Mouse (Mus musculus) G1E (cell line): ENCODE measurements around the gene Creld1.

Experiments used
- CTCF ChIP-seq: IDR thresholded peaks from 2 replicates; pipeline ENCODE4 v1.5.1; 2012; ENCODE audit warnings: low read depth, low read length, inconsistent platforms, mixed read lengths
- GATA1 ChIP-seq: IDR thresholded peaks from 2 replicates; pipeline ENCODE4 v1.6.1; 2012; ENCODE audit warnings: borderline replicate concordance, low read length, inconsistent platforms, mixed read lengths
- GATA2 ChIP-seq: IDR thresholded peaks from 2 replicates; pipeline ENCODE4 v1.6.1; 2012; ENCODE audit warnings: low read depth, low read length, inconsistent platforms, borderline replicate concordance
- POLR2AphosphoS5 ChIP-seq: IDR thresholded peaks from 2 replicates; pipeline ENCODE4 v1.6.1; 2012; ENCODE audit warnings: low read depth, low read length, inconsistent platforms; ENCODE audit not compliant: insufficient replicate concordance
- TAL1 ChIP-seq: conservative IDR thresholded peaks from 2 replicates; pipeline ENCODE4 v1.6.1; 2012; ENCODE audit warnings: low read depth, low read length, inconsistent platforms, mixed read lengths

DNA sequence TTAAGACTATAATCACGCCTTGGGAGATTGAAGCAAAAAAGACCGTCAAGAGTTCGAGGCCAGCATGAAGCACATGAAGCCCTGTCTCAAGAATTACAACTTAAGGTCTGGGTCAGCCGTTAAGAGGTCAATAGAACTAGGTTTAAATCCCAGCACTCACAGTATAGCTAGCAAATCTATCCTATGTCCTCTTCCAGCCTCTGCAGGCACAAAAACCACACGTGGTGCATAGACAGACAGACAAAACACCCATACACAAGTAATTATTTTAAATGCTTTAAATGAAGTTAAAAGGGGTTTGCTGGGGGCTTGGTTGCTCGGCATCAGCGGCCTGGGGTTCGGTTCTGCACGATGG, 41.0 kb upstream of the Creld1 start:
- TF ChIP-seq CTCF (no peak), TAL1 (no peak), GATA1 (no peak), POLR2AphosphoS5 (no peak), GATA2 (no peak)
